Mouse (Mus musculus) cerebellum, adult 2 months (tissue): ENCODE data around the gene Taf13. TPM values are rescaled to one million over a fixed set of nuclear protein-coding genes. Genes with fewer than 3 reads are reported as not detected.

Experiments
- DNase-seq, 2 experiments: peaks; one replicate each; pipeline ENCODE4 v3.0.0; 2021
- H3K27ac ChIP-seq: fragments of 200-500 bp; 2 replicates; pipeline ENCODE4 v1.5.1; 2012; ENCODE audit warnings: low read length, control low read depth, inconsistent platforms; ENCODE audit not compliant: insufficient read depth
- H3K27me3 ChIP-seq: fragments of 200-500 bp; 2 replicates; pipeline ENCODE4 v1.6.1; 2012; ENCODE audit warnings: inconsistent platforms, mild to moderate bottlenecking, low read length, moderate library complexity; ENCODE audit not compliant: control insufficient read depth, insufficient read depth
- H3K4me1 ChIP-seq: fragments of 200-500 bp; 2 replicates; pipeline ENCODE4 v1.6.1; 2011; ENCODE audit warnings: low read length; ENCODE audit not compliant: control insufficient read depth, insufficient read depth
- H3K4me3 ChIP-seq: fragments of 200-500 bp; replicated peaks from 2 replicates; pipeline ENCODE3; 2011; ENCODE audit warnings: mild to moderate bottlenecking, low read depth, low read length, control low read depth; ENCODE audit not compliant: insufficient read depth
- CTCF ChIP-seq: fragments of 200-500 bp; IDR thresholded peaks from 2 replicates; pipeline ENCODE4 v1.5.1; 2011; ENCODE audit warnings: low read depth, mild to moderate bottlenecking, control low read depth, low read length, moderate library complexity, borderline replicate concordance; ENCODE audit not compliant: insufficient read depth
- POLR2A ChIP-seq: fragments of 200-500 bp; IDR thresholded peaks from 2 replicates; pipeline ENCODE4 v1.6.1; 2011; ENCODE audit warnings: low read length, control low read depth, borderline replicate concordance; ENCODE audit not compliant: insufficient read depth
- WGBS: fragments of 180-500 bp; shearing (Covaris S2); methylation state at CpG from one replicate; pipeline ENCODE4 v1.1.7; 2018; 5-methylcytosine and 5-hydroxymethylcytosine counted together
- polyA plus RNA-seq: library from polyadenylated mRNA; depleted of rRNA; stranded (reverse); fragments of >200 nt; gene quantifications from 2 replicates; pipeline ENCODE4 v1.2.3, GENCODE M21; 2012; rRNA removed

Taf13 gene
- polyA plus RNA-seq = 37.2 and 51.7 TPM in 2 replicates

DNA sequence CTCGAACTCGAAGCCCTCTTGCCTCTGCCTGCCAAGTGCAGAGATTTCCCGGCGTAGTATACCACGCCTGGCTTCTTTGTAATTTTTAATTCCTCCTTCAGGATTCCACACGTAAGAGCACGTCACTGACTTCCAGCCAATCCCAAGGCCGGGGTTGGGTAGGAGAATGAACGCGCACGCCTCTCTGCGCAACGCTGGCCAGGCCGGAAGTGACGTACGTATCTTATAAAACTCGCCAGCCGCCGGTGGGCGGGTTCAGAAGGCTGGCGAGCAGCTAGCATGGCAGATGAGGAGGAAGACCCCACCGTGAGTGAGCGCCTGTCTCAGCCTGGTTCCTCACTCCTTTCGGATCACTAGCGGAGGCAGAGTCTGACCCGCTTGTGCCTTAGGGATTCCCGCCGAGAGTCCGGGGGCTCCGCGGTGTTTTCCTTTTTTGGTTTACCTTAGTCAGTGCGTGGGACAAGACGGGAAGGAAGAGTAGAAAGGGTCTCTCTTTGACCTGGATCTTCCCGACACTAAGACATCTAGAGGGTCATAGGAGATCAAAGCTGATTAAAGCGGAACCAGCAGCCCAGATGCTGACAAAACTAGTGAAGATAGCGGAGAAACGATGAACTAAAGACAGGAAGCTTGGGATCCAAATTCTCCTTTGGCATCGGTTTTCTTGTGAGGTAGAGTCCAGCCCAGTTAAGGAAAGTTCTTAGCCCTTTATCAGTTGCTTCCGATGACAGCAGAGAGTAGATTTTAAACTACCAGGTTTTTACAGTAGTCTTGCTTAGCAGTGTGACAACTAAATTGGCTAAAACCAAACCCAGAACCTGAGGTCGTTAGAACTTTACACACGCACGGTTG, at the start of gene Taf13:
TSS of gene Taf13 (plus strand) at position 256 of the 852 bp plus-strand sequence.
- TF ChIP-seq CTCF (no peak), POLR2A (peak; percentile 100)
- peak within 1 kb of the TSS; percentile 24; the same call in 1 of the 2 replicates for H3K27ac ChIP-seq

GRCm38 (mm10) chr3:108523415-108523814, 48.1 kb upstream of the Taf13 start:
- 94% methylated on average over 4 of the region's 4 CpGs for WGBS
- no peaks in the 10 kb centered on the region; the same call in 1 of the 2 replicates for H3K27me3 ChIP-seq
- TF ChIP-seq POLR2A (no peak), CTCF (no peak)
- no peak overlapping the region for H3K27ac ChIP-seq
- no peak for DNase-seq
- no peak overlapping the region for H3K4me3 ChIP-seq
- no peaks in the 10 kb centered on the region for H3K4me1 ChIP-seq

More for the DNA sequence above, at the start of gene Taf13:
- WGBS = 1% methylated on average over 42 of the region's 42 CpGs
- peak; percentile 96 to 98 for DNase-seq
- Histone ChIP-seq H3K4me3 (peak within 1 kb of the TSS; percentile 82), H3K27me3 (no peaks in the 10 kb centered on the region), H3K4me1 (no peaks in the 10 kb centered on the region)

DNA sequence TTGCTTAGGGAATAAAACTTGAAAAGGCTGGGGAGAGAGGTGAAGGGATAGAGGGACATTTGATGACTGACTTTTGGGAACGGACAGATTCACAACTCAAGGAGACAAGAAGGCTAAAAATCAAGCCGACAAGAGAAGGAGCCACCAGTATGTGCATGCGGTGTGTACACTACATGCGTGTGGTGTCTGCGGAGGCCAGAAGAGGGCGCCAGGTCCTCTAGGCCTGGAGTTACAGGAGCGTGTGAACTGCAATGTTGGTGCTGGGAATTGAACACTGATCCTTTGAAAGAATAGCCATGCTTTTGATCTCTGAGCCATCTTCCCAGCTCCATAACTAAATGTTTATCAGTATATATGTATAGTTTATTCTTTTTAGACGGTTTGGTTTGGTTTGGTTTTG, 43.0 kb upstream of the Taf13 start:
- 93% methylated on average over 8 of the region's 8 CpGs for WGBS
- H3K4me3 ChIP-seq = no peak overlapping the region
- H3K27me3 ChIP-seq = no peaks in the 10 kb centered on the region
- H3K4me1 ChIP-seq = no peaks in the 10 kb centered on the region
- no peak for DNase-seq
- H3K27ac ChIP-seq = no peak overlapping the region
- TF ChIP-seq CTCF (no peak), POLR2A (no peak)

DNA sequence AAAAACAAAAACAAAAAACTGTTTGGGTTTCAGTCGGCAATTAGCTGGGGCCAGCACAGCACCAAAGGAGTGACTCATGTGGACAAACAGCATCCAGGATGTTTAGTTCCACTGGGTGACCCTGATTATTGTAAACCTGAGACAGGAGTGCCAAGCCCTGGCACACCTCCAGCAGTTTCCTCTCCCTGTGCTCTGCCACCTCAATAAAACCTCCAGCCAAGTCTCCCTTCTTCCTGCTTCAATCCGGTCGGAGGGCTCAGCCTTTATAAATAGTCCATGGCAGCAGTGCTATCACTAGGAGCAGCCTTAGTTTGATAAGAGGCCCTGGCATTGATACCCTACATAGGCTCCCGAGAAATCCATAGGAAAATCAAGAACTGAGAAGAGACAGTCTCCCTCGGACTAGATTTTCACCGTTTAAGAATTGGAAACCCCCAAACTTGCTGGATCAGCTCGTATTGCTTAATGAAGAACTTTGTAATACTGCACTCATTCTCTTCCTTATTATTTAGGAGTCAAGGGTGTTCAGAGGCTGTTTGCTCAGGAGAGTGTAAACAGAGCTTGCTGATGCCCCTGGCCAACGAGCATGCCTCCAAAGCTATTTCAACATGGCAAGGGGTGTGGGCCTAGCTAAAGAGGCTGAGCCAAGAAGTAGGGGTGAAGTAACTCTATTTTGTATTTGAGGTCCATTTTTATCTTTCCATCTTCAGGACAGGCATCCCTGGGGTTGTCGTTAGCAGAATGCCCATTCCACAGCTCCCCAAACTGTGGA, 38.2 kb upstream of the Taf13 start:
- no peaks in the 10 kb centered on the region for H3K27me3 ChIP-seq
- H3K4me3 ChIP-seq = no peak overlapping the region
- no peaks in the 10 kb centered on the region for H3K4me1 ChIP-seq
- 56% methylated on average over 9 of the region's 9 CpGs for WGBS
- no peak overlapping the region for H3K27ac ChIP-seq
- no peak for DNase-seq
- TF ChIP-seq POLR2A (no peak), CTCF (no peak)

- no peaks in the 10 kb centered on the region for H3K27me3 ChIP-seq
- no peaks in the 10 kb centered on the region for H3K4me1 ChIP-seq
- DNase-seq = no peak
- 98% methylated on average over 6 of the region's 6 CpGs for WGBS
- no peak for TF ChIP-seq CTCF
- TF ChIP-seq POLR2A = no peak
- H3K27ac ChIP-seq = no peak within 1 kb of the TSS
- H3K4me3 ChIP-seq = no peak within 1 kb of the TSS
Observed at GRCm38 (mm10) chr3:108533951-108534350, 37.5 kb upstream of the Taf13 start, which contains the start of gene 1700013F07Rik. Gene 1700013F07Rik (plus strand): TSS chr3:108534150.

DNA sequence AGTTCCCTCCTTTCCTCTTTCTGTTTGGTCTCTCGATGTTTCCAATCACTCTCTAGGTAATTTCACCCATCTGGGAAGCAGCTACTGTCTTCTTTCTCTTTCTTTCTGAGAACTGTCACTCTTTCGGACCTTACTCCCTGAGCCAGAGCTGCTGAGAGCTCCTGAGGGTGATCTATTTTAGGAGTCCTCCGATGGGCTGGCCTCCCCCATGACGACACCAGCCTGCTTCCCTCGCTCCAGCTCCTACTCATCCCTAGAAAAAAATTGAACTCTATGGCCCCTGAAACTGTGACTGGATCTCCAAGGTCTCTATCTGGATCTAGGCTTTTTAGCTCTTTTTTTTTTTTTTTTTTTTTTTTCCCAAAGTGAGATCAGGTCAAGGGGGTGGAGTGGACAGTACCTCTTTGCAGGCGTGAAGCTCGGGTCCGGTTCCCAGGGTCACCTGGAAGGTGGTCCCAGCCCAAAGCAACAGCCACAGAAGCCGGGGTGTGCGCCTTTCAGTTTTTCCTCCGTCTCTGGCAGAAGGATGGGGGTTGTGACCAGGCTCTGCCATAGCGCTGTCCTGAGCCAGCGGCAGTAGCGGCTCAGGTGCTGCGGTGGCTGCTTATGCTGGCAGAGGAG, 35.5 kb upstream of the Taf13 start:
- Histone ChIP-seq H3K4me3 (peak overlapping the region; percentile 63), H3K27ac (no peak overlapping the region), H3K4me1 (no peaks in the 10 kb centered on the region), H3K27me3 (no peaks in the 10 kb centered on the region)
- TF ChIP-seq CTCF = no peak
- TF ChIP-seq POLR2A = no peak
- 8% methylated on average over 15 of the region's 15 CpGs for WGBS
- DNase-seq = no peak

- no peak within 1 kb of the TSS for H3K27ac ChIP-seq
- TF ChIP-seq POLR2A (no peak), CTCF (no peak)
- peak within 1 kb of the TSS; percentile 63 for H3K4me3 ChIP-seq
- DNase-seq = peak; percentile 56 to 60
- no peaks in the 10 kb centered on the region for H3K4me1 ChIP-seq
- no peaks in the 10 kb centered on the region for H3K27me3 ChIP-seq
- WGBS = under 1% methylated on average over 31 of the region's 35 CpGs
Observed at GRCm38 (mm10) chr3:108536517-108537260, 34.8 kb upstream of the Taf13 start, which contains the start of gene 5330417C22Rik. Gene 5330417C22Rik (minus strand): TSS chr3:108536536.
